Mouse (Mus musculus): Measurements from ENCODE around the gene Igfbp5.
A peak's percentile ranks its signal among the peaks of the same experiment; 100 is the strongest.

Igfbp5 gene

DNA sequence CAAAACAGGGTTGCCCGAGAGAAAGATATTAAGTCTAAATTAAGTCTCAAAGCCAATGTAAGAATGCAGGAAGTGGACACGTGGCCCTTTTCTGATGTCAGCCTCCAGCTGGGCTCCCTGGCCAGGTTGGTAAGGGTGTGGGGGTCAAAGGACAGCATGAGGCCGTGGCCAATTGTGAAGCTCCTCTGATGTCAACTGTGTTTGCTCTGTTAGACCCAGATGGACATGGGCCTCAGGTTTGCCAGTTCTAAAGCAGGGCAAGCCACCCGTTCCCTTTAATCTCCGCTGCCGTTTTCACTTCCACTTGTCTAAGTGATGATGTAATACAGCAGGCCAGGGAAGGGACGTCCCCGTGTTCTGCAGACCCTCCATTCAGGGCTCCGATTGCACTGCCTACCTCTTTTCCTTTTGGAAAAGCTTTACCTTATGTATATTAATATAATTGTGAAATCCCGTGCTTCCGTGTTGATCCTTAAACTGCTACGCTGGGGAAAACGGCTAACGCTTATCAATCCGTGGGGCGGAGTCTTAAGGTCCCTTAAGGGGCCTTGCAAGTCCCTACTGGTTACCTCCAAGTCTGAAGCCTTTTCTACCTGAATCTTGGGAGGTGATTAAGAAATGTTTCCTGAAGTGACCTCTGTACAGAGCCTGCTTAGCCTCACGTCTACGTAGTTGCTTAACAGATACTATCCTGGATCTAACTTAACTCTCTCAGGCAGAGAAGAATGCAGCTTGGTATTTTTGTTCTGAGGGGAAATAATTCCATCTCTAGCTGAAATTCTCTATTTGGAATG lies 31.8 kb downstream of the Igfbp5 start:
- no peak for DNase-seq (ENCODE audit: low spot score)

DNA sequence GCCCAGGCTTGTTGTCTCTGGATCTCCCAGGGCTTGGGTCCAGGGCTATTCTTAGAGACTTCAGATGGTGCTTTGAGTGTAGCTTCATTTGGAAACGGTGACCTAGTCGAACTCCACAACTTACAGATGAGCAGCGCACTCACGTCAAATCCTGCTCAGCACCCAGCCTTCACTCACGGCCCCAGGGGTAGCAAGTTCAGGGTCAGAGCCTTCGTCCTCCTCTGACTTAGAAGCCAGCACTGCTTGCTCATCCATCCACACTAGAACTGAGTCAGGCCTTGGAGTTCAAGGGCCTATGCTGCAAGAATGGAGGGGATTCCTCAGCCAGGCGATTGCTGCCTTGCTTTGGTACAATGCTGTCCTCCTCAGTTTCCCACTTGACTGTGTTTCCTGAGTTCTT lies 34.9 kb downstream of the Igfbp5 start:
- no peak for DNase-seq (ENCODE audit: low spot score)

DNA sequence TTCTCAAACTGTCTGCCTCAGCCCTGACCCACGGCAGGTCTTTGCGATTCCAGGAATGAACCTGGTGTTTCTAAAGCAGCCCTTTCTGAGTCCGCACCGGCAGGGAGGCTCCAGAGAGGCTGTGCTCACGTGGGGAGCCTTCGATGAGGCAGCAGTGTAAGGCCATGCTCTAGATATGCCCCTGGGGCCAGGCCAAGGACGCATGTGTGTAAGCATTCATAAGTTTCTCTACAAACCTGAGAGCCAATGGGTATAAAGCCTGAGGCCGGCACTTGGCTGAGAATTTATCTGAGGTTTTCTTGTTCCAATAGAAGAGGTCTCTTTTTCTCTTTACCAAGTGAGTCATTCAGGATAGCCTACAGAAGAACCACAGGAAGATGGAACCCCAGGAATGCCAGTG lies 35.3 kb downstream of the Igfbp5 start:
- no peak for DNase-seq (ENCODE audit: low spot score)

DNA sequence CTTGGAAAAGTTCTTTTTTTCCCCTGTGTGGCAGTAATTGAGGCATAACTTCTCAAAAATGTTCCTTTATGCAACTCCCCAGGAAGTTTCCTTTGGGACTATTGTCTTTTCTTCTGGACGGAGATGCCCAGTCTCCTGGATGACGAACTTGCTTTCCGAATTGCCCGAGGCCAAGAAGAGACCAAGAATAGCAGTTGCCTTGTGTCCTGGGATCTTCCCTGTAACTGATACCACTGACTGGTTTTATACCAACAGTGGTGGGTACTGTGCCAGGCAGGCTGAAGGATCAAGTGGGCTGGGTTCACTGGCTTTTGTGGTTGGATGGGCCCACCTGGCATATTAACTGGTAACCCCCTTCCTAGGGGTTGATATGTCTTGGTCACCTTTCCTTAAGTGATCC lies 41.1 kb downstream of the Igfbp5 start:
- no peak for DNase-seq (ENCODE audit: low spot score)

DNA sequence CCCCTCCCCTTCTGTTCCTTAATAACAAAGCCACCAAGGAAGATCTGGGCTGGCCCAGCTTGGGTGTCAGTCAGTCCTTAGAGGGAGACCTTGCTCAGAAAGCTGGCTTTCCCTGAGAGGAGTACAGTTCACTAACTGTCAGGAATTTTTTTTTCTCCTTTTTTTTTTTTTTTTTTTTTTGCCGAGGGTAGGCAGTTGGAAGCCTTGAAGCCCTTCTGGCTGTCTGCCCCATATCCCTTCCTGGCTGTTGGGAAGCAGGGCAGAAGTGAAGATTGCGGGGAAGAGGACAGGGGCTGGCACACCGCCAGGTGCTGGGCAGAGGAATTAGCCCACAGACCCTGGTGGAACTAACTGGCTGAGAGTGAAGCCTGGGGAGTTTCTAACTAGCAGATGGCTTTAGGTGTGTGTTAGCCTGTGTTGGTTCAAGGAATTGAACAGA lies 42.0 kb downstream of the Igfbp5 start:
- no peak for DNase-seq (ENCODE audit: low spot score)

DNA sequence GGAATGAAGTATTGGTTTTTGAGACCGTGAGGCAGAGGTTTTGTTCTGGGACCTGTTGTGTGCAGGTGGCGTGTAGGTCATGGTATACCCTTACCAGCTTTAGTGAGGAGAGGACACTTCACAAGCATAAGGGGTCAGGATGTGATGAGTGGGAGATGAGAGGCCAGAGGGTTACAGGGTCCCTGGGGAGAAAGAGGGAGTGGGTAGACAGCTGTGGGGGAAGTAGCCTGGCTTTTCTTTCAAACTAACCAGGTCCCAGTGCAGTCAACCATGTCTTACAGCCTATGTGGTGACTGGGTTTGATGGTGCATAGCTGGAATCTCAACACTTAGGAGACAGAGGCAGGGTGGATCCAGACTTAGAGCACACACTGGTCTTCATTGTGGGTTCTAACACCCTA lies 44.2 kb downstream of the Igfbp5 start:
- DNase-seq (ENCODE audit: low spot score), result no peak

DNA sequence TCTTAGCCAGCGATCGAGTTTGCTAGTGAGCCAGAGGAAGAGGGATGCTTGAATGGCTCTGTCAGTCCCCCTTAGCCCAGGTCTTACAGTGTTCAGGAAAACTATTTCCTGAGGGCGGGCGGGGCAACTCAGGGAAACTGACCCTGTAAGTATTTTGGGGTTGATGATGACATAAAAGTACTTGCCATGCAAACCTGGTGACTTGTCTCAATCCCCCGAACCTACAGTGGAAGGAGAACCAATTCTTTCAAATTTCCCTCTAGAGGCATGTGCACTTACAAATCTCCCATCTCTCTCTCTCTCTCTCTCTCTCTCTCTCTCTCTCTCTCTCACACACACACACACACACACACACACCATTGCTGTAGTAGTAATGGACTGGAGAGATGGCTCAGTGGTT lies 45.8 kb downstream of the Igfbp5 start:
- no peak for DNase-seq (ENCODE audit: low spot score)

DNA sequence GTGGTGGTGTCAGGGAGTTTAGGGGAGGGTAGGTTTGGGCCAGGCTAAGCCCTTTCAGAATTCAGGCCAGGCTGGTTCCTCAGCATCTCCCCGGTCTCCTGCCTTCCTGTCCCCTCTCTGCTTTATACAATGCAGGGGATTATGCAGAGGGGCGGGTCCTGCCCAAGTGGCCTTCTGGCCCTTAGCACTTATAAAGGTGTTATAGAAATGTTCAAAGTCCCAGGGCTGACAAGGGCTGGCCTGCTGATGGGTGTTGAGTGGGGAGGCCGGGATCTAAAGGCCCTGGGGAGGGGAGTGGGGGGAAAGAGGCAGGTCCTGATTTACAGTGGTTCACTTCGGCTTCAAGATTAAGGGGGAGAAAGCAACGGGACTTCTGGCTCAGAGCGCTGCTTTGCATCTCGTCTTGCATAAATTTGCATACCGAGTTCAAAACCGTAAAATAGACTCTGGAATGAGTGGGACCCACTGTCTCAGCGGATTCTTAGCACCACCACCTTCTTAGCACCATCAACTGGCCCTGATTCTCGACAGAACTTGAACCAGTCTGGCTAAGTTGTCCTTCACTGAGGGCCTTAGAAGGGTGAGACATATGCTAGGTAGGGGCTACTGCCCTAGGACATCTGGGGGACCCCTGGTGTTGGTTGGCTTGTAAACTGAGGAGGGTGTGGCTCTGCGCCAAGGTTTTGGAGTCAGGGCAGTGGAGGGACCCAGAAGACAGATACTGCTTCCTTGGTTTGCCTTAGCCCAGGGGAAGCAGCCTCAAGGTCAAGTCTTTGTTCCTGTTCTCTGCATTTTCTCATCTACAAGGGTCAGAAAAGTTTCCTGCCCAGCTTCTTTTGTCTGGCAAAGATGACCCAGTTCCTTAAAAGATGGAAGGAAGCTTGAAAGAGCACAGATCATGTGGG lies 47.0 kb downstream of the Igfbp5 start:
- no peak for DNase-seq (ENCODE audit: low spot score)

DNA sequence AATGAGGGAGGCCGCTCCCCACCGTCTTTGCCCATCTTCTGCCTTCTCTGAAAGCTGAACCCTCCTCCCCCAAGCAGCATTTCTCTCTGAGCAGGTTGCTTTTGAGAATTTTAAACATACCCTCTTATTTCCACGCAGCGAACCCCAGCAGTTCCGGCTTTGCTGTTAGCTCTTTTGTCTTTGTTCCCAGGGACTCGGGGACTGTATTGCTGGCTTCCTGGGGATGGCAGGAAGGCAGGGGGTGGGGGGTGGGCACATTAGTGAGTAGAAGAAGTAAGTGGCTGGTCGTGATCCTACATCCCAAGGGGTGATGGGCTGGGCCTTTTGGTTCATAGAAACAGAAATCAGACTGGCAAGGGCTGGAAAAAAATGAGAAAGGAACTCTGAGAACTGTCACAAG lies 47.8 kb downstream of the Igfbp5 start:
- DNase-seq (ENCODE audit: low spot score), result no peak

DNA sequence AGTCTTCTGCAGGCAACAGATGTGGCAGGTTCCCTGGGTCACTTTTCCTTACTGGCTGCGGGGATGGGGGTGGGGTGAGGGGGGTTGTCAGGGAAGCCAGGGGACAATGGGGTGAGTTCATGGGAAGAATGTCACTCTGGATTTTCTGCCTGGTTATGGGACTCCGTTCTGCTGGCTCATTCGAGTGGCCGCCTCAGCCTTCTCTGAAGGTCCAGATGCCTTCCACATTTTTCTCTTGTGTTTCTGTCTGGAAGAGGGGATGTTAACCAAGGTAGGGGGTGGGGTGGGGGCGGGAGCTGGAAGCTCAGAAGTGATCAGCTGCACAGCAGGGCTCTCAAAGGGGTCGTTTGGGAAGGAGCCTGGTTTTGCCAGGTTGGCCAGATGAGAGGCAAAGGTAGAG lies 48.2 kb downstream of the Igfbp5 start:
- peak; percentile 62 for DNase-seq (ENCODE audit: low spot score)

DNA sequence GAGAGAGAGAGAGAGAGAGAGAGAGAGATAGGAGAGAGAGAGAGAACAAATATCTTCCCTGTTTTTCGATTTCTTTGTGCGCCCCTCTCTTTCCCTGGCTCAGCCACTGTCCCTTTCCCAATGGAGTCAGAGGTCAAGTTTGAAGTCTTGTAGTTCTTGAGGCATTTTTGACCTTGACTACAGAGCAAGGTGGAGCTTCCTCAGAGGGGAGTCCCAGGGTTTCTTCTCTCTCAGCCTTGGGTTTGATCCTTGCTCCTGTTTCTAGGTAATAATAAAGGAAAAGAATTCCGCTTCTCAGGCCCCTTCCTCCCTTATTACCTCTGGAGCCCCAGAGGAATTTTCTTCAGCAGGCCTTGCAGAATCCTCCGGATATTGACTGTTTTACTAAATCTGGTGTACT lies 48.8 kb downstream of the Igfbp5 start:
- peak; percentile 41 for DNase-seq (ENCODE audit: low spot score)

DNA sequence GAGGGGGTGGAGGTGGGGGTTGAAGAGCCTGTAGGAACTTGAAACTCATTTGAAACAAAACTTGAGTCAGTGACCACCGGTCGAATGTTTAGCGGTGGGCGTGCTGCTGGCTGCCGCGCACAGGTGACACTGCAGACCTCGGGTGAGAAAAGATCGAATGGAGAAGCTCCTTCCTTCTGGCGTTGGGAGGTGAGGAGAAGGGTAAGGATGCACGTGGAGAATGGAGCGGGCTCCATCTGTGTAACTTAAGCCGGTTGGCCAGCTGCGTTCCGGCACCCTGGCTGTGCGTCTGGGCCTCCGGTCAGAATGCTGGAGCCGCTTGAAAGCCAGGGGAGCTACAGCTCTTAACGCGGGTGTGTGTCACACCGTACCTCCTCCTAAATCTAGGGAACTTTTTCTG lies 49.4 kb downstream of the Igfbp5 start:
- DNase-seq (ENCODE audit: low spot score), result peak; percentile 74

DNA sequence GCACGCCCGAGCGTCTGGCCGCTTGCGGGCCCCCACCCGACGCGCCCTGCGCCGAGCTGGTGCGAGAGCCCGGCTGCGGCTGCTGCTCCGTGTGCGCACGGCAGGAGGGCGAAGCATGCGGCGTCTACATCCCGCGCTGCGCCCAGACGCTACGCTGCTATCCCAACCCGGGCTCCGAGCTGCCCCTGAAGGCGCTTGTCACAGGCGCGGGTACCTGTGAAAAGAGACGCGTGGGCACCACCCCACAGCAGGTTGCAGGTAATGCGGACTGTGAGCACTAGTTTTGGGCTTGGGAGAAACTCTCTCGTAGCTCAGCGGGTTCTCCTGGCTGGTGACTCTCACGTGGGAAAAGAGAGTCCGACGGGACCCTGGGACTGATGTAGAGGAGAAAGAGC lies 50.0 kb downstream of the Igfbp5 start:
- peak; percentile 32 for DNase-seq (ENCODE audit: low spot score)

DNA sequence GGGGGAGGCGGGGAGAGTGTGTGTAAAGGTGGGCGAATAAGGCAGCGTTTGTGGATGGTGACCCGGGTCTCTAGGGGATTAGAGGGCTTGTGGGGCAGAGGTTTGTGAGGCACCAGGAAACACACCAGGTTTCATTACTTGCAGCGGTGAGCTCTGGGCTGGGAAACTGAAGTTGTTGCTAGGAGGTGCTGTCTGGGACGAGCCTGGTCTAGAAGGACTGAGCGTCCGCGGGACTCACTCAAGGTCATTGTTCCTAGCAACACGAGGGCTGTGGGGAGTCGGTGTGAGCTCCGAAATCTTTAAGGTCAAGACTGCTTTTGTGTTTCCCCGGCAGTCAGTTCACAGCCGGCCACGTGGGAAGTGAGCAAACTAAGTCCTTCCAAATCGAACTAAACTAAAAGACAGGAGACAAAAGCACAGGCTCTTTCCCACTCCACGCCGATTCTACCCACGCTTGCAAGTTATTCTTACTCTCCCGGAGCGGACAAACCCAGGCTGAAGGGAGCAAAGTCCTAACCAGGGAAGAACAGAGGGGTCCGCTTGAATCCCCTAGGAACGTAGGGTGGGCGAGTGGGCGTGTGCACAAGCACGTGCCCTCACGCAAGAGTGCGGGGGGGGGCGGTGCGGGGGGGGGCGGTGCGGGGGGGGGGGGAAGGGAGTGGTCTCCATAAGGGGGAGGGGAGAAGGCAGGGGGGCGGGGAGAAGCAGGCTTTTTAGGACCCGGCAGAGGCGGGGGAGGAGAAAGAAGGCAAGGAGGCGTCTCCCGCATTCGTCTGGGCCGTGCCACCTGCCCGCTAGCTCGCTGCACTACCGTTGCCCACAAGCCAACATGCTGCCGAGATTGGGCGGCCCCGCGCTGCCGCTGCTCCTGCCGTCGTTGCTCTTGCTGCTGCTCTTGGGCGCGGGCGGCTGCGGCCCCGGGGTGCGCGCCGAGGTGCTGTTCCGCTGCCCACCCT lies 50.7 kb downstream of the Igfbp5 start, which contains the start of gene Igfbp2:
Gene Igfbp2, plus strand, starts transcription at position 753 of the 956 bp plus-strand sequence.
- peak; percentile 82 for DNase-seq (ENCODE audit: low spot score)

DNA sequence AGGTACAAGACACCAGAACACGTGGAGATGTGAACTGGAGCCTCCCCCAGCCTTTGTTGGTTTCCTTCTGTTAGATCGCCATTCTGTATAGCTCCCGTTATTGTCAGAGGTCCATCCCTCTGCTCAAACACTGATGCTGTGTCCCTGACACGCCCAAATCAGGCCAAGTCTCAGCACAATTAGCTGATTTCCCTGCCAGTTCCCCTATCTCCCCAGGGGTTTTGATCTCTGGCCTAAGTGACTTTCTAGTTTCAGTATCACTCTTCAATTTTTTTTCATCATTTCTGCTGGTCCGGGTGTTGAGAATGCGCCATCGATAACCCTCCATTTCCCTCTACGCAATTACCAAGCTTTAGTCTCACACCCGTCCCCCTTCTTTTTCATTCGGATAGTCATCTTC lies 51.8 kb downstream of the Igfbp5 start:
- DNase-seq (ENCODE audit: low spot score), result no peak

DNA sequence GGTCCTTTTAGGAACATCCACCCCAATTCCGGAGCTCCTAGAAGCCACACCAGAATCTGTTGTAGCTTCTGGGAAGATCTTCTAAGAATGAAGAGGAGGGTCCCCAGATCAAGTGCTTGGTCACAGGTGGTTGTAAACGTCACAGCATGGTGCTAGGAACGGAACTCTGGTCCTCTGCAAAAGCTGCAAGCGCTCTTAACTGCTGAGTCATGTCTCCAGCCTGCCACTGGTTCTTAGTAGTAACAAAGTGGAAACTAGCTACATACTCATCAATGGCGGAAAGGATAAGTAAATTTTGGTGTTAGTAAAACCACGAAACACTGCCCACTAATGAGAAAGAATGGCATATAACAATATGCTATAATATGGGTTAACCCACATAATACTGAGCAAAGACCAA lies 54.7 kb downstream of the Igfbp5 start:
- no peak for DNase-seq (ENCODE audit: low spot score)

DNA sequence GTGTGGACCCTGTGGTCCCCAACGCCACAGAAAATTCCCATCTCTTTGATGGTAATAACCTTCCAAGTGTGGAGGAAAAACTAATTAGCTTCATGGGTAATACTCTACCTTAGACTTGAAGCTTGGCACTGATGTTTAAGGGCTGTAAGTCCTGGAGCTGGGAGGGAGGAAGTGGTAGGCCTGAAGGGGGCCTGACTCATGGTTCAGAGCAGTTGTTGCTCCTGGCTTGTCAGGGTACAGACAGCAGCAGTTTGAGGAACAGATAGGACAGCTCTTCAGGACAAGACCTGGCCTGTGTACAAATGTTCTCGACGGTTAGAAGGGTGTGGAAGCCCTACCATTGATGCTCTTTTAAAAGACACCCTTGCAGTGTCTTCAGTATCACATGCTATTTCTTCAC lies 59.1 kb downstream of the Igfbp5 start:
- no peak for DNase-seq (ENCODE audit: low spot score)

DNA sequence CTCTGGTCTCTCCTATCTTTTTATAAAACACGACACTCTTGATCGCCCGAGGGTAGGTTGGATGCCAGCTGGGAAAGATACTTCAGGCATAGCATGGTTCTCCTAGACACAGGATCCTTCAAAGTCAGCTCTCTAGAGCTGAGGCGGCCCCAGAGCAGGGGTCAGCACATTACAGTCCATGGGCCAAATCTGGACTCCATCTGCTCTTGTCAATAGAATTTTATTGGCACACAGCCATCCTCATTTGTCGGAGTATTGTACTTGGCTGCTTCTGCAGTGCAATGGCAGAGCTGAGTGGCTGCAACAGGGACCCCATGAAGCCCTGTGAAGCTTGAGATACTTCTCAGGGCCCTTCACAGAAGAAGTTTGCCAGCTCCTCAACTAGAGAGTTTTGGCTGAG lies 59.5 kb downstream of the Igfbp5 start:
- DNase-seq (ENCODE audit: low spot score), result no peak

DNA sequence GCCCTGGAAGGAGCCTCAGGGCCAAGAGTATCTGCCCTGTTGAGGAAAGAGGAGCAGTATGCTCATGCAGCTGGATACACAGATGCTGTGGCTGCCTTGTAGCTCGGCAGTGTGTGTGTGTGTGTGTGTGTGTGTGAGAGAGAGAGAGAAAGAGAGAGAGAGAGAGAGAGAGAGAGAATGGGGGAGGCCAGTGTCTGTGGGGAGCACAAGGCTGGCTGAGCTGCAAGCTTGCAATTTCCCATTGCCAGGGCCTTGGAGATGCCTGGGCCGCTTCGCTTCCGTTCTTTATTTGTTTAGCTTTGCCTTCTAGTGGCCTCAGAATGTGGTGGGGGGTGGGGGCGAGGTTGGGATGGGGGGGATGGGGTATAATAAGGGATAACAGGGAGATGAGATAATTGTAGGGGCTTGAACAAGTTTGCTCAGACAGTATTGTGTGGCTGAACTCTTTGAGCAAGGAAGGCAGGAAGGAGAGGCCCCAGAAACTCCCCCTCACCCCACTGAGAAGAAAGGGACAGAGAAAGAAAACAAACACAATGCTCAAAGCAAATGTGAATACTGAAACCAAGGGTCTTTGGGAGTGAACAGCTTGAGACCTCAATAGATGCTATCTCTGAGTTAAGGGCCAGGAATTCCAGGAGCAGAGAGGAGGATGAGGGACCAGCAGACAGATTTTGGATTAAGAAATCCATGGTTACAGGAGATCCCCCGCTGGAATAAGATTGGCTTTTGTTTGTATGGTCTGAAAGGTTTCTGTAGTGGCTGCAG lies 60.9 kb downstream of the Igfbp5 start:
- peak; percentile 46 for DNase-seq (ENCODE audit: low spot score)

DNA sequence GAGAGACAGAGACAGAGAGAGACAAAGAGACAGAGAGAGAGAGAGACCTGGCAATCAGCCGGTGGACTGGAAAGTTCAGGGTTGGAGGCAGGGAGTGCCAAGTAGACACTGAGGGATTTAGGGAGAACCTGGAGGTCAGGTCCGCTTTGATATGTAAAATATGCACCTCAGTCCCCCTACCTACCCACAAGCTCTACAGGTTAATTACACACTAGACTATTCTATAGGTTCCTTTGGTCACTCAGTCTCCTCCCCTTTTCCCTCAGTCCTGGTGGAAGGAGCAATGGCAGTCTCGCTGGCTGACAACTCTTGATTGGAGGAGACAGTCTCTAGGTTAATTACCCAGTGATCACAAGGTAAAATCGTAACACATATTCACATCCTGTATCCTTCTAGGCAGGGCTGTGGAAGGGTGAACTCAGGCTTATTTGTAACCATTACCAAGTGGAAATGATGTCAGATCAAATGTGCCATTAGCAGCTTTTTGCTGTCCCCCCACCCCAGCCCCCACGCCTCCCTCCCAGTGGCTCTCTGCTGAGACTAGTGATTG lies 61.5 kb downstream of the Igfbp5 start:
- DNase-seq (ENCODE audit: low spot score), result no peak

DNA sequence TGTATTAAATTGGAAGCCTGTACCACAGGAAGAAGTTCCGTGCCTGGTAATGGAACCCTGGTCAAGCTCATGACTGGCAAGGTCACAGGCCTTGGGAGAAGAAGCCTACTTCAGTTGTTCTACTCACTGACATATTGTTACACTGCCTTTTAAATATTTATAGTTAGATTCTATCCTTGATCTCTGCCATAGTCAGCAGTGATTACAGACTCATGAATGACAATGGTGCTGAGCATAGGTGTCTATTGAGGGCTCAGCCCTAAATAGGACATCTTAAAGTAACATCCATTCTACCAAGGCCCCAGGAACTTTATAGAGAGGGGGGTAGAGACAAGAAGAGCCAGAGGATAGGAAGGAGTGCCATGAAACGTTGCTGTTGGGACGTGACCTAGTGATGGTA lies 63.6 kb downstream of the Igfbp5 start:
- no peak for DNase-seq (ENCODE audit: low spot score)
